Mouse (Mus musculus) forebrain, embryonic 16.5 days (tissue): Measurements from ENCODE around the gene Nkapd1. TPM values are rescaled to one million over a fixed set of nuclear protein-coding genes. Genes with fewer than 3 reads are reported as not detected.

Experiments
- ATAC-seq: fragments of 200-750 bp; cut with Nextera tagmentation; 2 replicates; pipeline ENCODE4 v1.8.0; 2017; ENCODE audit warnings: mild to moderate bottlenecking, moderate library complexity
- H3K27ac ChIP-seq: fragments of 300-500 bp; sonication (generic); 2 replicates; pipeline ENCODE4 v1.5.1; 2014; ENCODE audit warnings: low read length, control low read depth
- H3K27me3 ChIP-seq: fragments of 300-500 bp; sonication (generic); replicated peaks from 2 replicates; pipeline ENCODE4 v1.6.1; 2014; ENCODE audit warnings: low read length; ENCODE audit not compliant: control insufficient read depth, insufficient read depth
- H3K36me3 ChIP-seq: fragments of 300-500 bp; sonication (generic); 2 replicates; pipeline ENCODE4 v1.6.1; 2014; ENCODE audit not compliant: control insufficient read depth, insufficient read depth
- H3K4me1 ChIP-seq: fragments of 300-500 bp; sonication (generic); replicated peaks from 2 replicates; pipeline ENCODE4 v1.6.1; 2014; ENCODE audit warnings: low read length; ENCODE audit not compliant: control insufficient read depth, insufficient read depth
- H3K4me2 ChIP-seq: fragments of 300-500 bp; sonication (generic); 2 replicates; pipeline ENCODE4 v1.6.1; 2014; ENCODE audit warnings: mild to moderate bottlenecking, low read length, control low read depth
- H3K4me3 ChIP-seq: fragments of 300-500 bp; sonication (generic); replicated peaks from 2 replicates; pipeline ENCODE4 v1.5.1; 2014; ENCODE audit warnings: mild to moderate bottlenecking, low read length, control low read depth
- H3K9ac ChIP-seq: fragments of 300-500 bp; sonication (generic); replicated peaks from 2 replicates; pipeline ENCODE4 v1.6.1; 2014; ENCODE audit warnings: low read depth, low read length, control low read depth
- H3K9me3 ChIP-seq: fragments of 300-500 bp; sonication (generic); 2 replicates; pipeline ENCODE4 v1.6.1; 2016; ENCODE audit warnings: low read length; ENCODE audit not compliant: control insufficient read depth
- WGBS: fragments of 180-500 bp; shearing (Covaris S2); extraction: QIAGEN DNeasy Blood & Tissue Kit; methylation state at CpG from one replicate; pipeline ENCODE4 v1.1.7; 2014; 5-methylcytosine and 5-hydroxymethylcytosine counted together
- polyA plus RNA-seq: library from polyadenylated mRNA; unstranded; fragments of >200 nt; fragmentation: Nextera tagmentation; extraction: Ambion mirVana; gene quantifications from 2 replicates; pipeline ENCODE4 v1.2.1, GENCODE M21; 2015

The Nkapd1 gene
- polyA plus RNA-seq, 1 experiment from 2014 or later: 19.7 TPM

- ATAC-seq: peak; percentile 90
- WGBS: under 1% methylated on average over 21 of the region's 24 CpGs
- no peaks in the 10 kb centered on the region for H3K9me3 ChIP-seq
Observed at GRCm38 (mm10) chr9:50603998-50604324, 13.3 kb downstream of the Nkapd1 start.

GRCm38 (mm10) chr9:50603189-50603997 lies 13.9 kb downstream of the Nkapd1 start, which contains the start of the genes Sdhd and Timm8b:
Gene Sdhd (minus strand): TSS chr9:50603812.
Gene Timm8b (plus strand): TSS chr9:50603910.
- Histone ChIP-seq H3K4me3 (peak within 1 kb of the TSS; percentile 86), H3K27ac (peak within 1 kb of the TSS; percentile 84), H3K4me1 (peaks cover 22% of the 10 kb centered on the region), H3K36me3 (peaks cover 9% of the 10 kb centered on the region), H3K27me3 (no peaks in the 10 kb centered on the region), H3K9me3 (no peaks in the 10 kb centered on the region), H3K4me2 (peak within 1 kb of the TSS; percentile 94), H3K9ac (peak within 1 kb of the TSS; percentile 78)
- 1% methylated on average over 48 of the region's 48 CpGs for WGBS
- peak; percentile 99 for ATAC-seq

More at GRCm38 (mm10) chr9:50603998-50604324, 13.3 kb downstream of the Nkapd1 start:
- H3K4me1 ChIP-seq: peaks cover 22% of the 10 kb centered on the region
- peaks cover 8% of the 10 kb centered on the region for H3K36me3 ChIP-seq
- H3K4me2 ChIP-seq: peak overlapping the region; percentile 81
- H3K4me3 ChIP-seq: peak overlapping the region; percentile 86
- peak overlapping the region; percentile 78 for H3K9ac ChIP-seq
- no peaks in the 10 kb centered on the region for H3K27me3 ChIP-seq
- H3K27ac ChIP-seq: peak overlapping the region; percentile 84

GRCm38 (mm10) chr9:50602055-50602845 lies 15.0 kb downstream of the Nkapd1 start:
- Histone ChIP-seq H3K4me3 (no peak overlapping the region), H3K36me3 (peaks cover 12% of the 10 kb centered on the region), H3K9ac (no peak overlapping the region), H3K9me3 (no peaks in the 10 kb centered on the region), H3K4me2 (peak overlapping the region; percentile 94), H3K27me3 (no peaks in the 10 kb centered on the region), H3K4me1 (peaks cover 22% of the 10 kb centered on the region), H3K27ac (no peak overlapping the region)
- 91% methylated on average over 7 of the region's 7 CpGs for WGBS
- no peak for ATAC-seq

- Histone ChIP-seq H3K27me3 (no peaks in the 10 kb centered on the region), H3K4me3 (no peak overlapping the region), H3K9me3 (no peaks in the 10 kb centered on the region), H3K27ac (no peak overlapping the region), H3K36me3 (peaks cover 15% of the 10 kb centered on the region), H3K9ac (no peak overlapping the region), H3K4me2 (no peak overlapping the region), H3K4me1 (peaks cover 22% of the 10 kb centered on the region)
- no peak for ATAC-seq
- 91% methylated on average over 6 of the region's 6 CpGs for WGBS
Observed at GRCm38 (mm10) chr9:50601536-50601935, 15.7 kb downstream of the Nkapd1 start.

- no peak for ATAC-seq
- no peak overlapping the region for H3K9ac ChIP-seq
- WGBS: 95% methylated on average over 8 of the region's 8 CpGs
- H3K36me3 ChIP-seq: peaks cover 14% of the 10 kb centered on the region
- no peak overlapping the region for H3K27ac ChIP-seq
- H3K27me3 ChIP-seq: no peaks in the 10 kb centered on the region
- peaks cover under 1% of the 10 kb centered on the region for H3K4me1 ChIP-seq
- H3K9me3 ChIP-seq: no peaks in the 10 kb centered on the region
- H3K4me3 ChIP-seq: no peak overlapping the region
- no peak overlapping the region for H3K4me2 ChIP-seq
Observed at GRCm38 (mm10) chr9:50596973-50597372, 20.3 kb downstream of the Nkapd1 start.

GRCm38 (mm10) chr9:50594794-50595417 lies 22.4 kb downstream of the Nkapd1 start:
- no peak for ATAC-seq
- Histone ChIP-seq H3K9ac (no peak overlapping the region), H3K27me3 (no peaks in the 10 kb centered on the region), H3K9me3 (no peaks in the 10 kb centered on the region), H3K4me3 (no peak overlapping the region), H3K27ac (no peak overlapping the region), H3K36me3 (peaks cover 14% of the 10 kb centered on the region), H3K4me1 (no peaks in the 10 kb centered on the region), H3K4me2 (no peak overlapping the region)
- 79% methylated on average over 12 of the region's 12 CpGs for WGBS

GRCm38 (mm10) chr9:50593544-50593943 lies 23.7 kb downstream of the Nkapd1 start:
- H3K4me2 ChIP-seq: no peak overlapping the region
- H3K9ac ChIP-seq: no peak overlapping the region
- H3K27ac ChIP-seq: no peak overlapping the region
- 88% methylated on average over 3 of the region's 3 CpGs for WGBS
- ATAC-seq: no peak
- no peaks in the 10 kb centered on the region for H3K4me1 ChIP-seq
- H3K9me3 ChIP-seq: no peaks in the 10 kb centered on the region
- no peak overlapping the region for H3K4me3 ChIP-seq
- H3K36me3 ChIP-seq: peaks cover 11% of the 10 kb centered on the region
- no peaks in the 10 kb centered on the region for H3K27me3 ChIP-seq

GRCm38 (mm10) chr9:50592955-50593354 lies 24.3 kb downstream of the Nkapd1 start:
- WGBS: 90% methylated on average over 9 of the region's 9 CpGs
- no peak for ATAC-seq
- no peak overlapping the region for H3K27ac ChIP-seq
- H3K4me3 ChIP-seq: no peak overlapping the region
- H3K36me3 ChIP-seq: peaks cover 9% of the 10 kb centered on the region
- H3K9me3 ChIP-seq: no peaks in the 10 kb centered on the region
- no peaks in the 10 kb centered on the region for H3K27me3 ChIP-seq
- H3K4me1 ChIP-seq: no peaks in the 10 kb centered on the region
- no peak overlapping the region for H3K4me2 ChIP-seq
- no peak overlapping the region for H3K9ac ChIP-seq
